Mouse (Mus musculus): ENCODE measurements around the gene Gabpb2. TPM values are rescaled to one million over a fixed set of nuclear protein-coding genes. Genes with fewer than 3 reads are reported as not detected.

Gene Gabpb2
- polyA plus RNA-seq, 1 experiment from 2014 or later = 3.9 TPM

DNA sequence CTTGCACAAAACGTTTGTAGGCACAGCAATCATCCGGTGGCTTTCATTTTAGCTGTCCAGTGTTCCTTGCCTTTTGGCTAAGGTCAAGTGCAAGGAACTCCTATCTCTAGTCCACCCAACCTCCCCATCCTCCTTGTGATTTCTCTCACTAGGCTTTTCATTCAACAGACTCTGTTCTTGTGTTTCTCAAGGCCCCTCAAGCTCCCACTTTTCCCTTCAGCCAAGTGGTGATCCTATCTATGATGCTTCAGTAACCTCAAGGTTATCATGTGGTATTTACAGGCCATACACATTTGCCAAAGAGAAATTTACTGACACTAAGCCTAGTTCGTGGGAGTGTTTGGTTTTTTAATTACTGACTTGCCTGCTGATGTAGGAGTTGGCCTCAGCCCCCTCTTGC lies 37.8 kb downstream of the Gabpb2 start:
- Histone ChIP-seq H3K4me3 (replicated peaks; ENCODE audit: low read length) (no peak overlapping the region), H3K27ac (no peak overlapping the region), H3K27me3 (ENCODE audit: control insufficient read depth, insufficient read depth, low read length) (no peaks in the 10 kb centered on the region), H3K9ac (no peak overlapping the region), H3K36me3 (replicated peaks; ENCODE audit: control insufficient read depth, insufficient read depth) (peaks cover 17% of the 10 kb centered on the region), H3K4me1 (replicated peaks; ENCODE audit: control insufficient read depth, insufficient read depth, low read length) (no peaks in the 10 kb centered on the region), H3K4me2 (replicated peaks) (no peak overlapping the region), H3K9me3 (ENCODE audit: control insufficient read depth, low read length) (no peaks in the 10 kb centered on the region)
- WGBS = 78% methylated on average over 3 of the region's 3 CpGs
- ATAC-seq (ENCODE audit: low FRiP score) (no peak), DNase-seq (ENCODE audit: low spot score) (no peak)

- ATAC-seq (ENCODE audit: low FRiP score) = no peak
- H3K36me3 ChIP-seq (replicated peaks; ENCODE audit: control insufficient read depth, insufficient read depth) = peaks cover 8% of the 10 kb centered on the region; the same call in 1 of the 2 replicates
- no peaks in the 10 kb centered on the region; the same call in 1 of the 2 replicates for H3K4me1 ChIP-seq (replicated peaks; ENCODE audit: control insufficient read depth, insufficient read depth, low read length)
- DNase-seq (ENCODE audit: low spot score) = no peak
- H3K9me3 ChIP-seq (ENCODE audit: control insufficient read depth, low read length) = no peaks in the 10 kb centered on the region
- no peak overlapping the region for H3K9ac ChIP-seq
- H3K27me3 ChIP-seq (ENCODE audit: control insufficient read depth, insufficient read depth, low read length) = no peaks in the 10 kb centered on the region
- no peak overlapping the region for H3K4me3 ChIP-seq (replicated peaks; ENCODE audit: low read length)
- WGBS = 93% methylated on average over 5 of the region's 5 CpGs
- H3K27ac ChIP-seq = no peak overlapping the region
- no peak overlapping the region for H3K4me2 ChIP-seq (replicated peaks)
These were observed 38.8 kb downstream of the Gabpb2 start for GRCm38 (mm10) chr3:95178948-95179347.

- Histone ChIP-seq H3K4me1 (replicated peaks; ENCODE audit: control insufficient read depth, insufficient read depth, low read length) (peaks cover 6% of the 10 kb centered on the region; the same call in 1 of the 2 replicates), H3K36me3 (replicated peaks; ENCODE audit: control insufficient read depth, insufficient read depth) (peaks cover 13% of the 10 kb centered on the region), H3K27ac (no peak overlapping the region), H3K4me3 (replicated peaks; ENCODE audit: low read length) (no peak overlapping the region), H3K9ac (no peak overlapping the region), H3K9me3 (ENCODE audit: control insufficient read depth, low read length) (no peaks in the 10 kb centered on the region), H3K27me3 (ENCODE audit: control insufficient read depth, insufficient read depth, low read length) (no peaks in the 10 kb centered on the region), H3K4me2 (replicated peaks) (no peak overlapping the region)
- DNase-seq (ENCODE audit: low spot score) (no peak), ATAC-seq (ENCODE audit: low FRiP score) (no peak)
- 79% methylated on average over 6 of the region's 6 CpGs for WGBS
These were observed 40.1 kb downstream of the Gabpb2 start for GRCm38 (mm10) chr3:95177583-95177982.

DNA sequence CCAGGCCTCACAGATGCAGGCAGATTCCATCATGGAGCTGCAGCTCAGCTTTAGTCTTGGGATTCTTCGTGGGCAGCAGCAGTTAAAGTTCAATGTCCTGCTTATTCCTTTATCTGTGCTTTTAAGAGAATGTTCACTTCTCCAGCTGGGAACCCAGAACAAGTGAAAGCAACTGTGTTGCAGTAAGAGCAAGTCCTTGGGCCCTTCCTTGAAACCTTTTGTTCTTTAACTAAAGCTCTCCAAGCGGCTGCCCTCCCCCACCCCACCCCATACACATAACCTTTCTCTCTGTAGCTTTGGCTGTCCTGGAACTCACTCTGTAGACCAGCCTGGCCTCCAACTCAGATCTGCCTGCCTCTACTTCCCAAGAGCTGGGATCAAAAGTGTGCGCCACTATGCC lies 41.2 kb downstream of the Gabpb2 start:
- Histone ChIP-seq H3K36me3 (replicated peaks; ENCODE audit: control insufficient read depth, insufficient read depth) (peaks cover 24% of the 10 kb centered on the region), H3K4me1 (replicated peaks; ENCODE audit: control insufficient read depth, insufficient read depth, low read length) (peaks cover 6% of the 10 kb centered on the region; the same call in 1 of the 2 replicates), H3K4me2 (replicated peaks) (no peak overlapping the region), H3K9me3 (ENCODE audit: control insufficient read depth, low read length) (no peaks in the 10 kb centered on the region), H3K9ac (no peak overlapping the region), H3K27ac (no peak overlapping the region), H3K27me3 (ENCODE audit: control insufficient read depth, insufficient read depth, low read length) (peaks cover 4% of the 10 kb centered on the region), H3K4me3 (replicated peaks; ENCODE audit: low read length) (no peak overlapping the region)
- no peak for ATAC-seq (ENCODE audit: low FRiP score)
- 61% methylated on average over 3 of the region's 3 CpGs for WGBS
- no peak for DNase-seq (ENCODE audit: low spot score)

DNA sequence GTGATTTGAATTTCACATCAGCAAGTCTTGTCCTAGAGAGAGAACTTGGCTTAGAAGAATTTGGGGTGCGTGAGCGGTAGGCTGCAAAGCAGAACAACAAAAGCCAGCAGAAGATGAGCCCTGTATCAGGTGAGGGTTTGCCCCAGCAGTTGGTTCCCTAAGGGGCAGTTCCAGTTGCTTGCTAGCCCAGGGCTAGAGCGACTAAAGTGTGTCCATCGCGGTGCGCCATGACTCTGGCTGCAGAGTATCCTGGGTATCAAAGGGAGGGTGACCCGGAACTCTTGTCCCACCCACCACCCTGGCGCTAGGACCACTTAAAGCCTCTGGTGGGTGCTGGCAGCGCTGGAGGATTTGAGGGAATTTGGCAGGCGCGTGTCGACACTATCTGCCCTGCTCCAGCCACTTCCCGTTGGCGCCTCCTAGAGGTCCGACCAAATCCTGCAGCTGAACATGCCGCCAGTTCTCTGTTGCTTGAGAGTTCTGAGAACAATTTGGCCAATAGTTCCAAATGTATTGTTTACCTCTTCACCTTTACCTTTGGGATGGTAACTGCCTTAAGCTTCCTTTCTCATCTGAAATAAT lies 43.6 kb downstream of the Gabpb2 start:
- Histone ChIP-seq H3K27ac (no peak overlapping the region), H3K4me3 (replicated peaks; ENCODE audit: low read length) (no peak overlapping the region), H3K36me3 (replicated peaks; ENCODE audit: control insufficient read depth, insufficient read depth) (peaks cover 48% of the 10 kb centered on the region), H3K9ac (no peak overlapping the region), H3K27me3 (ENCODE audit: control insufficient read depth, insufficient read depth, low read length) (peaks cover 25% of the 10 kb centered on the region), H3K4me1 (replicated peaks; ENCODE audit: control insufficient read depth, insufficient read depth, low read length) (peaks cover 6% of the 10 kb centered on the region; the same call in 1 of the 2 replicates), H3K4me2 (replicated peaks) (peak overlapping the region; percentile 40), H3K9me3 (ENCODE audit: control insufficient read depth, low read length) (no peaks in the 10 kb centered on the region)
- 0 out of 2 replicates have a peak, but pooled peaks have one; percentile 42 for ATAC-seq (ENCODE audit: low FRiP score)
- DNase-seq (ENCODE audit: low spot score) = peak; percentile 87
- 4% methylated on average over 16 of the region's 16 CpGs for WGBS

DNA sequence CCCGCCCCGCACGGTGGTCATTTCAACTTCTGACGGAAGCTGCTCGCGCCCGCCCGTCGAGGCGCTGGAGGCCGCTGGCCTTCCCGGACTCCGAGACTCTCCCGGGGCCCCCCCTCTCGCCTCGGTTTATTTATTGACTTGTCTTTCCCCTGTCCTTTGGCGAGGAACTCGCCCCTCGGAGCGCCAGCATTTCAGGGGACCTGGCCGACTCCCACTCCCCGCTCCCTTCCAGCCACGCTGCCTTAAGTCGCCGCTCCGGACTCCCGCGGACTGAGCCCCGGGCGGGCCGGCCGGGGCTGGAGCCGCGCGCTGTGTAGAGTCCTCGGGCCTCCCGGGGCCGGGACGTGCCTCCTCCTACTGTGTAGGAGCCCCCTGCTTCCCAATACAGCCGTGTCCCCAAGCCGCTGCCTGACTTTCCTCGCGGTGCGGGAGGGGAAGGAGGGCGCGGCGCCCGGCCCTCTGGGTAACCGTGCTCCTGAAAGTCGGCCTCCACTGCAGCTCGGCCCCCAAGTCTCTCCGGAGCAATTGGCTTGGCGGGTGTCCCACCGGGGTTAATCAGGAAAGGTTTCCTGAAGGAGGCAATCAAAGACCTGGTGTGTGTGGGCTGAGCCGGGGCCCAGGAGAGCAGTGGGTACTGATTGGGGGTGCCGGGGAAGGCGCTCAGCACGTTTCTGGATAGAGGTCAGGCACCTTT lies 44.3 kb downstream of the Gabpb2 start:
- Histone ChIP-seq H3K27me3 (ENCODE audit: control insufficient read depth, insufficient read depth, low read length) (peaks cover 32% of the 10 kb centered on the region), H3K9me3 (ENCODE audit: control insufficient read depth, low read length) (no peaks in the 10 kb centered on the region), H3K9ac (0 out of 2 replicates have a peak overlapping the region, but pooled peaks have one; percentile 16), H3K4me2 (replicated peaks) (peak overlapping the region; percentile 40), H3K4me3 (replicated peaks; ENCODE audit: low read length) (peak overlapping the region; percentile 5; the same call in 1 of the 2 replicates), H3K4me1 (replicated peaks; ENCODE audit: control insufficient read depth, insufficient read depth, low read length) (peaks cover 6% of the 10 kb centered on the region; the same call in 1 of the 2 replicates), H3K36me3 (replicated peaks; ENCODE audit: control insufficient read depth, insufficient read depth) (peaks cover 55% of the 10 kb centered on the region), H3K27ac (no peak overlapping the region)
- ATAC-seq (ENCODE audit: low FRiP score) = no peak
- WGBS = 7% methylated on average over 54 of the region's 58 CpGs
- DNase-seq (ENCODE audit: low spot score) = no peak

DNA sequence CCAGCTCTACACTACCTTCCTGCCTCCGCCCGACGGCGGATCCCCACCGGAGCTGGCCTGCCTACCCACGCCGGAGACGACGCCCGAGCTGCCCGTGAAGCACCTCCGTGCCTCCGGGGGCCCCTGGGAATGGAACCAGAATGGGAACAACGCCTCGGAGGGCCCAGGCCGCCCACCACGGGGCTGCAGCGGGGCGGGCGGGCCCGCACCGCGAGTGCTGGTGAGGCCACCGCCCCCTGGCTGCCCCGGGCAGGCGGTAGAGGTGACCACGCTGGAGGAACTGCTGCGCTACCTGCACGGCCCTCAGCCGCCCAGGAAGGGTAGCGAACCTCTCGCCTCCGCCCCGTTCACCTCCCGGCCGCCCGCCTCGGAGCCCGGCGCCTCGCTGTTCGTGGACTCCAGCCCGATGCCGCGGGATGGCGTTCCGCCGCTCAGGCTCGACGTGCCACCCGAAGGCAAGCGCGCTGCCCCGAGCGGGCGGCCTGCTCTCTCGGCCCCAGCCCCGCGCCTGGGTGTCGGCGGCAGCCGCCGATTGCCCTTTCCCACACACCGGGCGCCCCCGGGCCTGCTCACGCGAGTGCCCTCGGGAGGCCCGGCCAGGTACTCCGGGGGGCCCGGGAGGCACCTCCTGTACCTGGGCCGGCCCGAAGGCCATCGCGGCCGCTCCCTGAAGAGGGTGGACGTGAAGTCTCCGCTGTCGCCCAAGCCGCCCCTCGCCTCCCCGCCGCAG lies 45.0 kb downstream of the Gabpb2 start:
- WGBS = 19% methylated on average over 82 of the region's 84 CpGs
- H3K4me1 ChIP-seq (replicated peaks; ENCODE audit: control insufficient read depth, insufficient read depth, low read length) = peaks cover 6% of the 10 kb centered on the region; the same call in 1 of the 2 replicates
- H3K4me3 ChIP-seq (replicated peaks; ENCODE audit: low read length) = no peak overlapping the region; the same call in 1 of the 2 replicates
- no peak overlapping the region; the same call in 1 of the 2 replicates for H3K4me2 ChIP-seq (replicated peaks)
- no peak overlapping the region for H3K27ac ChIP-seq
- H3K9ac ChIP-seq = peak overlapping the region; percentile 34
- ATAC-seq (ENCODE audit: low FRiP score) (no peak), DNase-seq (ENCODE audit: low spot score) (no peak)
- peaks cover 62% of the 10 kb centered on the region for H3K36me3 ChIP-seq (replicated peaks; ENCODE audit: control insufficient read depth, insufficient read depth)
- no peaks in the 10 kb centered on the region for H3K9me3 ChIP-seq (ENCODE audit: control insufficient read depth, low read length)
- H3K27me3 ChIP-seq (ENCODE audit: control insufficient read depth, insufficient read depth, low read length) = peaks cover 38% of the 10 kb centered on the region

GRCm38 (mm10) chr3:95171105-95171504 lies 46.6 kb downstream of the Gabpb2 start:
- Histone ChIP-seq H3K9ac (no peak overlapping the region), H3K36me3 (replicated peaks; ENCODE audit: control insufficient read depth, insufficient read depth) (peaks cover 78% of the 10 kb centered on the region), H3K27me3 (ENCODE audit: control insufficient read depth, insufficient read depth, low read length) (peaks cover 38% of the 10 kb centered on the region), H3K4me1 (replicated peaks; ENCODE audit: control insufficient read depth, insufficient read depth, low read length) (peaks cover 6% of the 10 kb centered on the region; the same call in 1 of the 2 replicates), H3K27ac (no peak overlapping the region), H3K4me3 (replicated peaks; ENCODE audit: low read length) (no peak overlapping the region), H3K4me2 (replicated peaks) (no peak overlapping the region), H3K9me3 (ENCODE audit: control insufficient read depth, low read length) (no peaks in the 10 kb centered on the region)
- ATAC-seq (ENCODE audit: low FRiP score) = no peak
- DNase-seq (ENCODE audit: low spot score) = no peak
- 84% methylated on average over 6 of the region's 6 CpGs for WGBS

GRCm38 (mm10) chr3:95169996-95170395 lies 47.7 kb downstream of the Gabpb2 start:
- Histone ChIP-seq H3K9me3 (ENCODE audit: control insufficient read depth, low read length) (no peaks in the 10 kb centered on the region), H3K4me2 (replicated peaks) (no peak overlapping the region), H3K9ac (no peak overlapping the region), H3K4me1 (replicated peaks; ENCODE audit: control insufficient read depth, insufficient read depth, low read length) (peaks cover 6% of the 10 kb centered on the region; the same call in 1 of the 2 replicates), H3K27ac (no peak overlapping the region), H3K36me3 (replicated peaks; ENCODE audit: control insufficient read depth, insufficient read depth) (peaks cover 89% of the 10 kb centered on the region), H3K27me3 (ENCODE audit: control insufficient read depth, insufficient read depth, low read length) (peaks cover 38% of the 10 kb centered on the region), H3K4me3 (replicated peaks; ENCODE audit: low read length) (no peak overlapping the region)
- DNase-seq (ENCODE audit: low spot score) (no peak), ATAC-seq (ENCODE audit: low FRiP score) (no peak)
- WGBS = 89% methylated on average over 10 of the region's 10 CpGs

Data from hindbrain, embryonic 14.5 days (tissue).